Mouse (Mus musculus): ENCODE measurements around the gene Prkd3. TPM values are rescaled to one million over a fixed set of nuclear protein-coding genes. Genes with fewer than 3 reads are reported as not detected.

The Prkd3 gene
- total RNA-seq, 2 experiments from 2014 or later: 24.8 to 27.6 TPM

- ATAC-seq (replicated peaks; ENCODE audit: low FRiP score, low TSS enrichment, poor library complexity, severe bottlenecking): no peak
Observed at GRCm38 (mm10) chr17:78951225-78951624, 69.4 kb downstream of the Prkd3 start.

GRCm38 (mm10) chr17:78942579-78942978, 78.0 kb downstream of the Prkd3 start:
- no peak for ATAC-seq (replicated peaks; ENCODE audit: low FRiP score, low TSS enrichment, poor library complexity, severe bottlenecking)

GRCm38 (mm10) chr17:78938927-78939326, 81.7 kb downstream of the Prkd3 start:
- ATAC-seq (replicated peaks; ENCODE audit: low FRiP score, low TSS enrichment, poor library complexity, severe bottlenecking): no peak

GRCm38 (mm10) chr17:78937229-78937853, 83.3 kb downstream of the Prkd3 start:
- peak; percentile 9; the same call in 1 of the 2 replicates for ATAC-seq (replicated peaks; ENCODE audit: low FRiP score, low TSS enrichment, poor library complexity, severe bottlenecking)

- ATAC-seq (replicated peaks; ENCODE audit: low FRiP score, low TSS enrichment, poor library complexity, severe bottlenecking): peak; percentile 98
Observed at GRCm38 (mm10) chr17:78936466-78937228, 84.0 kb downstream of the Prkd3 start, which contains the start of the genes Cebpz and Ndufaf7. TSS of gene Cebpz (minus strand) at chr17:78937066. TSS of gene Ndufaf7 (plus strand) at chr17:78937136.

GRCm38 (mm10) chr17:78935857-78936256, 84.8 kb downstream of the Prkd3 start:
- ATAC-seq (replicated peaks; ENCODE audit: low FRiP score, low TSS enrichment, poor library complexity, severe bottlenecking): no peak

- ATAC-seq (replicated peaks; ENCODE audit: low FRiP score, low TSS enrichment, poor library complexity, severe bottlenecking): no peak
Observed at GRCm38 (mm10) chr17:78917696-78918095, 102.9 kb downstream of the Prkd3 start.

GRCm38 (mm10) chr17:78916899-78917298, 103.7 kb downstream of the Prkd3 start:
- ATAC-seq (replicated peaks; ENCODE audit: low FRiP score, low TSS enrichment, poor library complexity, severe bottlenecking): no peak

- ATAC-seq (replicated peaks; ENCODE audit: low FRiP score, low TSS enrichment, poor library complexity, severe bottlenecking): peak; percentile 83
Observed at GRCm38 (mm10) chr17:78916369-78916813, 104.2 kb downstream of the Prkd3 start, which contains the start of gene Cebpzos. TSS of gene Cebpzos (plus strand) at chr17:78916500.

- no peak for ATAC-seq (replicated peaks; ENCODE audit: low FRiP score, low TSS enrichment, poor library complexity, severe bottlenecking)
Observed at GRCm38 (mm10) chr17:78915772-78916171, 104.8 kb downstream of the Prkd3 start.

GRCm38 (mm10) chr17:78913921-78914320, 106.7 kb downstream of the Prkd3 start:
- ATAC-seq (replicated peaks; ENCODE audit: low FRiP score, low TSS enrichment, poor library complexity, severe bottlenecking): no peak

- peak; percentile 69 for ATAC-seq (replicated peaks; ENCODE audit: low FRiP score, low TSS enrichment, poor library complexity, severe bottlenecking)
Observed at GRCm38 (mm10) chr17:78912861-78913281, 107.7 kb downstream of the Prkd3 start.

GRCm38 (mm10) chr17:78909374-78909773, 111.2 kb downstream of the Prkd3 start:
- ATAC-seq (replicated peaks; ENCODE audit: low FRiP score, low TSS enrichment, poor library complexity, severe bottlenecking): no peak

- ATAC-seq (replicated peaks; ENCODE audit: low FRiP score, low TSS enrichment, poor library complexity, severe bottlenecking): no peak
Observed at GRCm38 (mm10) chr17:78906892-78907291, 113.7 kb downstream of the Prkd3 start, which contains the start of gene Sult6b1. TSS of gene Sult6b1 (minus strand) at chr17:78906992.

- ATAC-seq (replicated peaks; ENCODE audit: low FRiP score, low TSS enrichment, poor library complexity, severe bottlenecking): no peak
Observed at GRCm38 (mm10) chr17:78903158-78903557, 117.5 kb downstream of the Prkd3 start.

Other genes starting within 250 kb of the Prkd3 start
- 25.4 TPM in 2 replicates for gene Heatr5b, start 185.5 kb downstream of the Prkd3 start, total RNA-seq (2014; fragmentation: Nextera tagmentation)
- 13.8 and 18.5 TPM in 2 replicates for gene Heatr5b, start 185.5 kb downstream of the Prkd3 start, total RNA-seq (2017)
- 5.2 and 10.2 TPM in 2 replicates for gene Gpatch11, start 185.2 kb downstream of the Prkd3 start, total RNA-seq (2014; fragmentation: Nextera tagmentation)
- 14.0 and 28.0 TPM in 2 replicates for gene Gpatch11, start 185.2 kb downstream of the Prkd3 start, total RNA-seq (2017)
- gene Eif2ak2, start 138.2 kb downstream of the Prkd3 start, total RNA-seq (2014; fragmentation: Nextera tagmentation): 30.1 and 37.5 TPM in 2 replicates
- 54.7 and 66.3 TPM in 2 replicates for gene Eif2ak2, start 138.2 kb downstream of the Prkd3 start, total RNA-seq (2017)
- gene Sult6b1, start 113.8 kb downstream of the Prkd3 start, total RNA-seq (2014; fragmentation: Nextera tagmentation): not detected in 2 replicates
- gene Sult6b1, start 113.8 kb downstream of the Prkd3 start, total RNA-seq (2017): not detected in 2 replicates
- gene Cebpzos, start 104.3 kb downstream of the Prkd3 start, total RNA-seq (2014; fragmentation: Nextera tagmentation): 33.7 and 46.9 TPM in 2 replicates
- 52.9 and 97.9 TPM in 2 replicates for gene Cebpzos, start 104.3 kb downstream of the Prkd3 start, total RNA-seq (2017)
- 62.6 and 67.9 TPM in 2 replicates for gene Cebpz, start 83.8 kb downstream of the Prkd3 start, total RNA-seq (2014; fragmentation: Nextera tagmentation)
- 258 and 277 TPM in 2 replicates for gene Cebpz, start 83.8 kb downstream of the Prkd3 start, total RNA-seq (2017)
- gene Ndufaf7, start 83.7 kb downstream of the Prkd3 start, total RNA-seq (2014; fragmentation: Nextera tagmentation): 61.8 and 78.8 TPM in 2 replicates
- gene Ndufaf7, start 83.7 kb downstream of the Prkd3 start, total RNA-seq (2017): 56.8 and 62.7 TPM in 2 replicates
- not detected in 2 replicates for gene Qpct, start 31.1 kb upstream of the Prkd3 start, total RNA-seq (2014; fragmentation: Nextera tagmentation)
- gene Qpct, start 31.1 kb upstream of the Prkd3 start, total RNA-seq (2017): 0.88 TPM in 1 of 2 replicates, not detected in the other

Measured in megakaryocyte-erythroid progenitor cell, adult 5-6 weeks (primary cell).